Mouse (Mus musculus): ENCODE results near the gene Rap1gds1. TPM values are rescaled to one million over a fixed set of nuclear protein-coding genes. Genes with fewer than 3 reads are reported as not detected.

Gene Rap1gds1
- polyA plus RNA-seq, 1 experiment: 221 TPM

GRCm38 (mm10) chr3:139099284-139099683 is 24.3 kb upstream of the Rap1gds1 start:
- Histone ChIP-seq H3K27ac (ENCODE audit: insufficient read depth, low read length) (no peak overlapping the region), H3K4me3 (ENCODE audit: insufficient read depth, low read length) (no peak overlapping the region), H3K4me1 (ENCODE audit: control insufficient read depth, insufficient read depth, low read length) (peaks cover 3% of the 10 kb centered on the region; the same call in 1 of the 2 replicates)
- TF ChIP-seq CTCF (IDR thresholded peaks at IDR 0.05; ENCODE audit: extremely low read depth, insufficient read depth, low read length) (no peak), POLR2A (IDR thresholded peaks at IDR 0.05; ENCODE audit: extremely low read depth, insufficient read depth, low read length) (no peak)

GRCm38 (mm10) chr3:139095894-139096293 is 20.9 kb upstream of the Rap1gds1 start:
- no peak for TF ChIP-seq POLR2A (IDR thresholded peaks at IDR 0.05; ENCODE audit: extremely low read depth, insufficient read depth, low read length)
- TF ChIP-seq CTCF (IDR thresholded peaks at IDR 0.05; ENCODE audit: extremely low read depth, insufficient read depth, low read length): no peak
- Histone ChIP-seq H3K27ac (ENCODE audit: insufficient read depth, low read length) (no peak overlapping the region), H3K4me1 (ENCODE audit: control insufficient read depth, insufficient read depth, low read length) (no peaks in the 10 kb centered on the region), H3K4me3 (ENCODE audit: insufficient read depth, low read length) (no peak overlapping the region)

GRCm38 (mm10) chr3:139088526-139088925 is 13.5 kb upstream of the Rap1gds1 start:
- Histone ChIP-seq H3K27ac (ENCODE audit: insufficient read depth, low read length) (no peak overlapping the region), H3K4me1 (ENCODE audit: control insufficient read depth, insufficient read depth, low read length) (no peaks in the 10 kb centered on the region), H3K4me3 (ENCODE audit: insufficient read depth, low read length) (no peak overlapping the region)
- no peak for TF ChIP-seq CTCF (IDR thresholded peaks at IDR 0.05; ENCODE audit: extremely low read depth, insufficient read depth, low read length)
- no peak for TF ChIP-seq POLR2A (IDR thresholded peaks at IDR 0.05; ENCODE audit: extremely low read depth, insufficient read depth, low read length)

GRCm38 (mm10) chr3:139083778-139084539 is 9.0 kb upstream of the Rap1gds1 start:
- no peak overlapping the region for H3K4me3 ChIP-seq (ENCODE audit: insufficient read depth, low read length)
- no peak overlapping the region for H3K27ac ChIP-seq (ENCODE audit: insufficient read depth, low read length)
- TF ChIP-seq CTCF (IDR thresholded peaks at IDR 0.05; ENCODE audit: extremely low read depth, insufficient read depth, low read length): no peak
- TF ChIP-seq POLR2A (IDR thresholded peaks at IDR 0.05; ENCODE audit: extremely low read depth, insufficient read depth, low read length): no peak

GRCm38 (mm10) chr3:139079831-139080230 is 4.8 kb upstream of the Rap1gds1 start:
- Histone ChIP-seq H3K4me1 (ENCODE audit: control insufficient read depth, insufficient read depth, low read length) (no peaks in the 10 kb centered on the region), H3K4me3 (ENCODE audit: insufficient read depth, low read length) (no peak overlapping the region), H3K27ac (ENCODE audit: insufficient read depth, low read length) (no peak overlapping the region)
- TF ChIP-seq POLR2A (IDR thresholded peaks at IDR 0.05; ENCODE audit: extremely low read depth, insufficient read depth, low read length): no peak

More at GRCm38 (mm10) chr3:139083778-139084539, 9.0 kb upstream of the Rap1gds1 start:
- H3K4me1 ChIP-seq (ENCODE audit: control insufficient read depth, insufficient read depth, low read length): no peaks in the 10 kb centered on the region

- Histone ChIP-seq H3K27ac (ENCODE audit: insufficient read depth, low read length) (no peak overlapping the region), H3K4me3 (ENCODE audit: insufficient read depth, low read length) (no peak overlapping the region), H3K4me1 (ENCODE audit: control insufficient read depth, insufficient read depth, low read length) (no peaks in the 10 kb centered on the region)
- no peak for TF ChIP-seq CTCF (IDR thresholded peaks at IDR 0.05; ENCODE audit: extremely low read depth, insufficient read depth, low read length)
Measured at GRCm38 (mm10) chr3:139078010-139078409, 3.0 kb upstream of the Rap1gds1 start.

GRCm38 (mm10) chr3:139076059-139076455 is 1.1 kb upstream of the Rap1gds1 start:
- peak overlapping the region; percentile 95 for H3K4me3 ChIP-seq (ENCODE audit: insufficient read depth, low read length)
- no peak overlapping the region for H3K27ac ChIP-seq (ENCODE audit: insufficient read depth, low read length)
- no peak for TF ChIP-seq CTCF (IDR thresholded peaks at IDR 0.05; ENCODE audit: extremely low read depth, insufficient read depth, low read length)
- TF ChIP-seq POLR2A (IDR thresholded peaks at IDR 0.05; ENCODE audit: extremely low read depth, insufficient read depth, low read length): no peak
- no peaks in the 10 kb centered on the region for H3K4me1 ChIP-seq (ENCODE audit: control insufficient read depth, insufficient read depth, low read length)

- Histone ChIP-seq H3K27ac (ENCODE audit: insufficient read depth, low read length) (peak overlapping the region; percentile 98), H3K4me3 (ENCODE audit: insufficient read depth, low read length) (peak overlapping the region; percentile 95), H3K4me1 (ENCODE audit: control insufficient read depth, insufficient read depth, low read length) (no peaks in the 10 kb centered on the region)
- TF ChIP-seq POLR2A (IDR thresholded peaks at IDR 0.05; ENCODE audit: extremely low read depth, insufficient read depth, low read length): peak; percentile 95
- no peak for TF ChIP-seq CTCF (IDR thresholded peaks at IDR 0.05; ENCODE audit: extremely low read depth, insufficient read depth, low read length)
Measured at GRCm38 (mm10) chr3:139075333-139076058, 495 bp upstream of the Rap1gds1 start.

GRCm38 (mm10) chr3:139073801-139074483 is 1.1 kb downstream of the Rap1gds1 start:
- Histone ChIP-seq H3K27ac (ENCODE audit: insufficient read depth, low read length) (peak overlapping the region; percentile 97), H3K4me3 (ENCODE audit: insufficient read depth, low read length) (peak overlapping the region; percentile 95), H3K4me1 (ENCODE audit: control insufficient read depth, insufficient read depth, low read length) (no peaks in the 10 kb centered on the region; the same call in 1 of the 2 replicates)
- TF ChIP-seq CTCF (IDR thresholded peaks at IDR 0.05; ENCODE audit: extremely low read depth, insufficient read depth, low read length): no peak
- TF ChIP-seq POLR2A (IDR thresholded peaks at IDR 0.05; ENCODE audit: extremely low read depth, insufficient read depth, low read length): no peak

All from cortical plate, adult 2 months (tissue).